ENCODE assay signal across 33 mouse cellular contexts in genomic region chr1:62094885-62095284, GRCm38 (mm10).
"Had no signal": no experiment of that assay in that cellular context is flagged by ENCODE, and none has a peak within 500 bp of the region (broad histone marks: within the 10 kb centered on the region; RNA-seq: fewer than 3 reads in every experiment).

No protein-coding gene starts in this region.

- H3K27ac ChIP-seq: heart, embryonic 10.5 days; heart, embryonic 13.5 days; heart, embryonic 15.5 days; hindbrain, embryonic 10.5 days; hindbrain, embryonic 12.5 days; hindbrain, embryonic 13.5 days; hindbrain, embryonic 14.5 days; hindbrain, embryonic 15.5 days; hindbrain, postnatal 0 days; kidney, embryonic 15.5 days; kidney, postnatal 0 days; layer of hippocampus, adult 2 months; left cerebral cortex, adult 2 months had no signal

- H3K27me3 ChIP-seq: heart, embryonic 12.5 days; heart, embryonic 13.5 days; heart, embryonic 15.5 days; hindbrain, embryonic 12.5 days; hindbrain, embryonic 13.5 days; hindbrain, embryonic 15.5 days; kidney, embryonic 15.5 days had no signal

- H3K4me3 ChIP-seq: heart, embryonic 10.5 days; heart, embryonic 12.5 days; heart, embryonic 13.5 days; heart, embryonic 15.5 days; hindbrain, embryonic 10.5 days; hindbrain, embryonic 12.5 days; hindbrain, embryonic 13.5 days; hindbrain, embryonic 15.5 days; kidney, embryonic 15.5 days; layer of hippocampus, adult 2 months; left cerebral cortex, adult 2 months had no signal

- H3K9me3 ChIP-seq: heart, embryonic 10.5 days; heart, embryonic 12.5 days; heart, embryonic 13.5 days; heart, embryonic 15.5 days; hindbrain, embryonic 10.5 days; hindbrain, embryonic 12.5 days; hindbrain, embryonic 13.5 days; hindbrain, embryonic 15.5 days; kidney, embryonic 15.5 days had no signal

- H3K9ac ChIP-seq: heart, embryonic 12.5 days; heart, embryonic 13.5 days; heart, embryonic 15.5 days; hindbrain, embryonic 12.5 days; hindbrain, embryonic 13.5 days; hindbrain, embryonic 14.5 days; hindbrain, embryonic 15.5 days; kidney, embryonic 15.5 days had no signal

- H3K4me1 ChIP-seq: hindbrain, embryonic 10.5 days; hindbrain, embryonic 12.5 days; hindbrain, embryonic 13.5 days; hindbrain, embryonic 15.5 days had no signal

- H3K36me3 ChIP-seq: heart, embryonic 10.5 days; heart, embryonic 12.5 days; heart, embryonic 13.5 days; heart, embryonic 15.5 days; hindbrain, embryonic 10.5 days; hindbrain, embryonic 12.5 days; hindbrain, embryonic 13.5 days; hindbrain, embryonic 15.5 days; kidney, embryonic 15.5 days had no signal

- DNase-seq: heart, postnatal 10 days; heart, postnatal 14 days; heart, postnatal 36 days; heart, postnatal 4 days; kidney, adult 11 months; kidney, adult 18-20 months; kidney, adult 2 months; kidney, adult 8-10 months; kidney, adult 9 months; kidney, postnatal 10 days; kidney, postnatal 14 days; kidney, postnatal 25 days; kidney, postnatal 36 days; kidney, postnatal 4 days; layer of hippocampus, adult 9-11 months; layer of hippocampus, postnatal 36 days had no signal

- ATAC-seq: hindbrain, embryonic 16.5 days; hindbrain, postnatal 0 days; inflammation-experienced regulatory T-cells, adult 6 months had no signal

- H3K4me2 ChIP-seq: heart, embryonic 11.5 days; heart, embryonic 12.5 days; heart, embryonic 13.5 days; heart, embryonic 15.5 days; hindbrain, embryonic 12.5 days; hindbrain, embryonic 13.5 days; hindbrain, embryonic 14.5 days; hindbrain, embryonic 15.5 days; kidney, embryonic 15.5 days had no signal
